Mouse (Mus musculus) CD4-positive, CD25-positive, alpha-beta regulatory T cell, adult 2 months (primary cell): ENCODE measurements around the gene Ncbp3.

Experiments
- DNase-seq: peaks from one replicate; pipeline ENCODE4 v3.0.0-alpha.2; 2012; ENCODE audit warnings: low read depth, low spot score

The Ncbp3 gene

DNA sequence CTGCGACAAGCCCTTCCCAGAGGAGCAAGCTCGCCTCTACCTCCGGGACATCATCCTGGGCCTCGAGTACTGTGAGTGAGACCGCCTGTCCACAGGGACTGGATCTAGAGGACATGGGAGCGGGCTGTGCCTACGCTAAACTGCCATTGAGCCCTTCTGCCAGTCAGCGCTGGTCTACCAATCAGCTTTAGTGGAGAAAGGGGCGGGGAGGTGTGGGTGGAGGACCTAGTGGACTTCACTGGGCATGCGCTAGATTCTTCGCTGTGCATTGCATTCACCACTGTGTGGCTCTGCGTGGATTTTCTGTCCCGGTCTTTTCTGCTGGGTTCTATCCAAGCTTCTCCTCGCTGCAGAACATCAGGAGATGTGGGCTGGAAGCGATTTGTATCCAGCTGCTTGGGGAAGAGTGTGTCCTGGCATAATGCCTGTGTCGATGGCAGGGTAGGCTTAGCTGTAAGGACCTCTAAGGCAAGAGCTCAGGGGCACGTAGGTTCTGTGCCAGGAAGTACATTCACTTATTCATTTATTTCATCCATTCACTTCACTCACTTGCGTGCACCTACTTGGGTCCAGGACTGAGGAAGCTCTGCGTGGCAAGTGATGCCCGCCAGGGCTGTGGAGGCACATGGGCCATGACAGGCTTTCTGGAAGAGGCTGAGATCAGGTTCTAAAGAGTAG lies 16.6 kb upstream of the Ncbp3 start:
- peak; percentile 85 for DNase-seq

DNA sequence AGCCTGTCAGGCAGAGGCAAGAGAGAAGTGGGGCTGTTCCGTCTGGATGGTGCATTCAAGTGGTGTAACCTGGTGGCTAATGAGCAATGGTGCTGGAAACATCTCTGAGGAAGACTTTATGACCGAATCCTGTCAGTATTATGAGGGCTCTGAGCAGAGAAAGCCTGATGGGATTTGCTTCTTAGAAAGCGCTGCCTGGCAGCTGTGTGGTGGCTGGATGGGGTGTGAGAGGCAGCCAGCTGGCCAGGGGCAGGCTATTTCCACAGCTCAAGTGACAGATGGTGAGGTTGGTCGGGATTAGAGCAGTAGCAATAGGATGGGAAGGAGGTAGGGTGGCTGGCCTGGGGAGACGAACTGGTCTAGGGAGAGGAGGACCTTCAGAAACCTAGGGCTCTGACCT lies 16.0 kb upstream of the Ncbp3 start:
- no peak for DNase-seq

DNA sequence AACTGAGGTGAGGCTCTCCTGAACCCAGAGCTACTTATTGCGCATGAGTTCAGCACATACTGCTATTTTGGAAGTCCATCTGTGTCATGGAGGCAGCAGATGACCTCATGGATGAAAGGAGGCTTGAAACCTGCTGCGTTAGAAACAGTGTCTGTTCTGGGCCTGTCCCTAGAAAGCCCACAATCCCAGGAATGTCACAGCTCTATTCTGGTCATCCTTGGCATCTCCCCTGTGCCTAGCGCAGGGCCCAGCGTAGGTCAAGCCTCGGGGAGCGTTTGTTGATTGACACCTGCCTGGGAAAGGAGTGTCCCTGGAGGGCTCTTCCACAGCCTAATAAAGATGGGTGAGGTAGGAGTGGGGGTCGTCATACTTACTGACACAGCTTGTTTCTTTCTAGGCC lies 11.5 kb upstream of the Ncbp3 start:
- DNase-seq: no peak

- DNase-seq: no peak
Measured at GRCm38 (mm10) chr11:73036889-73037288, 10.7 kb upstream of the Ncbp3 start.

DNA sequence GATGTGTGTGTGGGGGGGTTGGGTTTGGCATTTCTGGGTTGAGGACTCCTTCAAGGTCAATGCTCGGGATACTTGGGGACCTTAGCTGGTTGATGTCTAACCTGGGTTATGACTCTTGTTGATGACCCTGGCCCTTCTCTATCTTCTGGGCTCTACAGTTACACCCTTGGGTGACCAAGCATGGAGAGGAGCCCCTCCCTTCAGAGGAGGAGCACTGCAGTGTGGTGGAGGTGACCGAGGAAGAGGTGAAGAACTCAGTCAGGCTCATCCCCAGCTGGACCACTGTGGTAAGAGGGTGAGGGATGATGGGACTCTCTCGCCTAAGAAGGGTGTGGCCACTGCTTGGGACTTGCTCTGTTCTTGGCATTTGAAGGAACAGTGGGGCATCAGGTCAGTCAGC lies 9.9 kb upstream of the Ncbp3 start:
- no peak for DNase-seq

- DNase-seq: peak; percentile 80
Measured at GRCm38 (mm10) chr11:73039102-73039799, 8.3 kb upstream of the Ncbp3 start.

GRCm38 (mm10) chr11:73044229-73044755 lies 3.3 kb upstream of the Ncbp3 start:
- DNase-seq: no peak

- DNase-seq: peak; percentile 49
Measured at GRCm38 (mm10) chr11:73044789-73045188, 2.8 kb upstream of the Ncbp3 start.

DNA sequence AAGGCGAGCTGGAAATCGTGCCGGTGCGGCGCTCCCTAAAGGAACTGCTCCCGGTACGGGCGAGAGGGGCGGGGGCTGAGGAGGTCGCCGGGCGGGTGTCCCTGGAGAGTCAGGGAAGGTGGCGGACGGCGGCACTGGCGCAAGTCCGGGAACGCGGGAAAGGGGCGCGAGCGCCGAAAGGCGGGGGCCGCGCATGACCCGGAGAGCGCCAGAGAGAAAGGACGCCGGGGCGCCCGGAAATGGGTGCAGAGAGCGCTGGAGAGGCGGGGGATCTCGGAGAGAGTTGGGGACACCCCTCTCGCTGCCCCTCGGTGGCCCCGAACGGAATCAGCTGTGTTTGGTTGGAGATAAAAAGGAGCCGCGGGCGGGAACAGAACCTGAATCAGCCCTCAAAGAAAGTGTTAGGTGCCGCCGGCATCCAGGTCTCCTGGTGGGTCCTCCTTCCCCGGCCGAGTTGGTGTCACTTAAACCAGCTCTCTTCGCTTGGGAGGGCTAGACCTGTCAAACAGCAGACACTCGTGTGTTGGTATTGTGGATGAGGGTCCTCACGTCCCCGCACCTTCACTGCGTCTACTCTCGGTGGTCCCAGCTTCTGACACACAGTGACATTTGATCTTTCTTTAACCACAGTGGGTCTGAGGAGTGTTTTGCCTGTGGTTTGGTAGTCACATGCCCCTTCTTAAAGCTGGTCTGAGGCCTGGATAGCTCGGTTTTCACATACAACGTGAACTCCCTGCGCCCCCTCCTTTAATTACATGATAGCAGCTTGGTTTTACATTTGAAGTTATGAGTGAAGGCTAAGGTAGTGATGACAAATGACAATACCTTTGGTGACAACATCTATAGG lies 670 bp downstream of the Ncbp3 start:
- DNase-seq: peak; percentile 69

- DNase-seq: peak; percentile 82
Measured at GRCm38 (mm10) chr11:73049335-73049734, 1.8 kb downstream of the Ncbp3 start.

- no peak for DNase-seq
Measured at GRCm38 (mm10) chr11:73052795-73053194, 5.2 kb downstream of the Ncbp3 start.

DNA sequence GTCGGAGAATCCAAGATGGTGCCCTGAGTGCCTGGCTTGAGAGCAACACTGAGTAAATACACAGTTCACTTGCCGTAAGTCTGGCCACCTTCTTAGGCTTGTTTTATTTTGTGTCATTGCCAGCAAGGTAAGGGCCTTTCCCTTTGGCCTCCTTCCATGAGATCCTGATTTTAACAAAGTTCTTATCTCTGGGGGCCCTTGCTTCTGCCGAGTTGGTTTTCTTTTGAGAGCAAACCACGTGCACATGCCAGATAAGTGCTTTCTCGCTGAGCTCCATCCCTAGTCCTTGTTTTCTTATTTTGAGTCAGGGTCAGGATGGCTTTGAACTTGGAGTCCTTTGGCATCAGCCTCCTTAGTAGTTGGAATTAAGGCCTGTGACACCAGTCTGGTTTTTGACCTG lies 10.1 kb downstream of the Ncbp3 start:
- no peak for DNase-seq

DNA sequence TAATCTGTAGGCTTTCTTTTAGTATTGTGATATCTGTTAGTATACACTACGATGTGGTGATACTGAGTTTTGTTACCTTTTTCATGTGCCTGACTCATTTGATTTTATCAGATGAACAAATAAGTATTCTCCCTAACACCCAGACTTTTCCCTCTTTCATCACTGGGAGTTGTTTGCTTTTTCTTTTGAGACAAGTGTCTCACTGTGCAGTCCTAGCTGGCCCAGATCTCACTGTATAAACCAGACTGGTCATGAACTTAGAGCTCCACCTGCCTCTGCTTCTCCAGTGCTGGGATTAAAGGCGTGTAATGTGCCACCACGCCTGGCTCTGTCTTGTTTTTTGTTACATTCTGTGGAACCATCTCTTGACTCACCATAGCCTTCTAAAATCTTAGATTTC lies 12.0 kb downstream of the Ncbp3 start:
- no peak for DNase-seq

GRCm38 (mm10) chr11:73061413-73061812 lies 13.8 kb downstream of the Ncbp3 start:
- DNase-seq: no peak

DNA sequence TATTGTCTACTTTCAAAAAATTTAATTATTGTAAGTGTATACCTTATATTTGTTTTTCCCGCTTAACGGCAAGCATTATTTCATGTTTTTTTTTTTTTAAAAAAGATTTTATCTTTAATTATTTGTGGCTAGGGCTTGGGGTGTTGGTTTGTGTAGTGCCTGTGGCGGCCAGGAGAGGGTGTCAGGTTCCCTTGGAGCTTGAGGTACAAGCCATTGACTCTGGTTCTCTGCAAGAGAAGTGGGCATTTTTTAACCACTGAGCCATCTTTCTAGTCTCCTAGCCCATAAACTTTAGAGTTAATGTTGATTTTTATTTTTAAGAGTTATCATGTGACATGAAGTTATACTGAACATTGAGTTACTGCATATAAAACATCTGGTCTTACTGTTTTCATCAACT lies 24.3 kb downstream of the Ncbp3 start:
- DNase-seq: peak; percentile 80

- no peak for DNase-seq
Measured at GRCm38 (mm10) chr11:73076295-73076694, 28.7 kb downstream of the Ncbp3 start.

GRCm38 (mm10) chr11:73076733-73077132 lies 29.1 kb downstream of the Ncbp3 start:
- no peak for DNase-seq

GRCm38 (mm10) chr11:73077211-73077720 lies 29.7 kb downstream of the Ncbp3 start:
- no peak for DNase-seq

GRCm38 (mm10) chr11:73078615-73079014 lies 31.0 kb downstream of the Ncbp3 start:
- DNase-seq: no peak

DNA sequence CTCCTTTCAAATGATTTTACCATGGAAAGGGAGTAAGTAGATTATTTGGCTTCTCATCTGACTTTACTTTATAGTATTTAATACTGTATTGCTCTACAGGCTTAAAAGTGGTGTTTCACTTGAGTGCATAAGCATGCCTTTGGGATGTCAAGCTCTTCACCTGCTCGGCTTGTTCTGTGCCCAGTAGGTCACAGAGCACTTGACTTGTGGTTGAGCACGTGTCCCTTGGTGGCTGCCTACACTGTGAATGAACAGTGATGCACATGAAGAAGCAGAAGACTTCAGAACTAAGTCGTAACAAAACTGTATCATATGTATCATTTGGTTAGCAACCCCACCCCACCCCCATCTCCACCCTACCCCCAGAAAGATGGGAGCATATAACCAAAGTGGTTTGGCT lies 32.7 kb downstream of the Ncbp3 start:
- no peak for DNase-seq

DNA sequence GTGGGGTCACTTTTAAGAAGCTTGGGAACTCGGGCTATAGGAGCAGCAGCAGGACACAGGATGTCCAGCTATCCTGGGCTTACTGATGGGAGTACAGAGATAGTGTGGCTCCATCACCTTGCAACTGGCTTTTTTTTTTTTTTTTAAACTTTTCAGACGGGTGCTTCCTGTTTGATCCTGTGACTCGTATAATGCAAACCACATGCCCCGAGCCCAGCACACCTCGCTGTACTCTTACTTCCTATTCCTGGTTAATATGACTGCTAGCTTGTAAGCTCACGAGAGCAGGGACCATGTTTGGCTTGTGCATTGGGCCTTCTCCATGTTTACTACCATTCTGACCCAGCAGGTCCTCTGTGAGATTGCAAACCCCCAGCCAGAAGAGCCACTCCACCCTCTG lies 36.7 kb downstream of the Ncbp3 start:
- DNase-seq: peak; percentile 70

- DNase-seq: no peak
Measured at GRCm38 (mm10) chr11:73084804-73085231, 37.2 kb downstream of the Ncbp3 start.
